Mouse (Mus musculus) 3T3-L1 (cell line): ENCODE data around the gene Fgd4.
"Not testable (repeated sequence)": the region's sequence is repeated elsewhere in the genome, so short reads cannot be mapped to it uniquely, and the experiment has no call there.

Source experiments
- DNase-seq: peaks from one replicate; pipeline ENCODE4 v3.0.0-alpha.2; 2015; ENCODE audit warnings: low read depth, low spot score

The Fgd4 gene

DNA sequence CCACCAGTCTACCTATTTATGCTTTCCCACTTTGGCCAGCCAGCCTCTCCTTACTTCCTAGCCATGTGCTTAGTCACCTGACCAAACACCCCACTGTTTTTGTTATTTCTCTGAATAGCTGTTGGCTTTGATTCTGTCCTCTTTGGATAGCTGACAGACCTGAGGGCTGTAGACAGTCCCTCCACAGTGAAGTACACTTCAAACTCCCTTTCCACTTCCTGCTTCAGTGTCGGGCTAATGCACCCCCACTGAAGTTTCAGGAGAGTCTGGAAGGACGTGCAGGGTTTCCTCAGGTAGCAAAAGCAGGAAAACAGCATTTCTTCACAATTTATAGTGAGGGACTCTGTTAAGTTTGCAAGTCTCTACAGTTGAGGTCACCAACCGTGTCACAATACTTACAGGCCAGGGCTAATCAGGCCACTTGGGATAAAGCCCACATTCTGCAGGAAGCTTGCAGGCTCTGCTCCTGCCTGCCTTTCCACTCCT, 57.4 kb downstream of the Fgd4 start:
- no peak for DNase-seq

DNA sequence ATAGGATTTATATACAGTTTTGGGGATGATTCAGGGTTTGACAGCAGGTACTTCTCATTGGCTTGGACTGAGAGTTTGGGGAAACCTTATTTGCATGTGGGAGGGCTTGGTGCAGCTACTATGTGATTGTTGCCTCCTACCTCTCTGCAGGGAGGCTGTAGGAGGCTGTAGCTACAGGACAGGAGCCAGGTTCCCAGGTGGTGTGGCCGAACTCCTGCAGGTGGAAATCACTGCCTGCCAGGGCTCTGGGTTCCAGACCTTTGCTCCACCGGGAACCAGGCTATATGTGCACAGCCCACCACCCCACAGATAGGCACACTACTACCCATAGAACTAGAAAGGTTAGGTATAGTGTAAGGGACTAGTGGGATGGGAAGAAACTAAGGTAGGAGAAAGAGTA, 61.0 kb downstream of the Fgd4 start:
- DNase-seq = not testable (repeated sequence)

DNA sequence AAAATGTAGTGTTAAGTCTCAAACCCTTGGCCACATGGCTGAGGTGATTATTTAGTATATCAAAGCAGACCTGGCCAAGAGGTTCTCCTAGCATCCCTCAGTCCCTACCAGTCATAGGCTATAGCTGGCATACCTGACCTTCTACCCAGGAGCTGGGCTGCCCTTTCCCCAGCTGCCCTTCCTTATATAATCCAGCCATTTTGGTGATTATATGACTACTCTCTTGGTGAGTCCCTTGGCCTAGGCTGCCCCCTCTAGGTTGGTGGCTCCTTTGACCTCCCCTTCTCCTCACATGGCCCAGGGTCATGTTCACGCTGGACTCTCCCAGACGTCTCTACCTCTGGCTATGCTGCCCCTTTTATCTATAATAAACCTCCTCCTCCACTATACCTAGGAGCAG, 65.1 kb downstream of the Fgd4 start:
- no peak for DNase-seq

DNA sequence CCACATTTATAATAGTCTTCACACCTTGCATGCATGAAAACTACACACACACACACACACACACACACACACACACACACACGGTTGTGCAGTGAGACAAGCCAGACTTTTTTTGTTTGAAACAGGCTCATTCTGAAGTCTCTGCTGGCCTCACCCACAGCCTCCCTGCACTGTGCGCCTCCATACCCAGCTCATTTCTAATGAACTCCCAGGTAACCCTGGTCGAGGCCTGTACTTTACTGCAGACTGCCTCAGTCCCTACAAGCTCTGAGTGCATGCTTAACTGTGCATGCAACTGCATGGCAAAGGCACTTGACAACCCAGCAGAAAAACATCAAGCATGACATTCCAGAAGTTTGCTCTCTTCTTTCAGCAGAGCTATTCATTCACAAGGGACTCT, 72.3 kb downstream of the Fgd4 start:
- DNase-seq = no peak

DNA sequence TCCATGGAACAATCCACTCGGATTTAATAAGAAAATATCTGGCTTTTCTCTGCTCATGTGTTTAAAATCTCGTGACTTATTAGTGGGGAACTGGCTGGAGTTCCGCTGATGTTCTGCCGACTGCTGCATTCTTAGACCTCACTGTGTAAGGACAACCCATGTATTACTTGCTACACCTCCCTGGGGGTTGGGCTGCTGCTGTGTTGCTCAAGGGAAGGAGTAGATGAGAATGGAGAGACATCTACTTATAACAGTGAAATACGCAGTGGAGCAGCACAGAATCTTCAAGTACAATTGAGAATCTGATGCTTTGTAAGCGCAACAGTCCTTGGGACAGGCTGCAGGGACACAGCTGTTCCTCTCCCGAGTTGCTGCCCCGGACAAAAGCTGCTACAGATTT, 73.1 kb downstream of the Fgd4 start:
- DNase-seq = no peak

DNA sequence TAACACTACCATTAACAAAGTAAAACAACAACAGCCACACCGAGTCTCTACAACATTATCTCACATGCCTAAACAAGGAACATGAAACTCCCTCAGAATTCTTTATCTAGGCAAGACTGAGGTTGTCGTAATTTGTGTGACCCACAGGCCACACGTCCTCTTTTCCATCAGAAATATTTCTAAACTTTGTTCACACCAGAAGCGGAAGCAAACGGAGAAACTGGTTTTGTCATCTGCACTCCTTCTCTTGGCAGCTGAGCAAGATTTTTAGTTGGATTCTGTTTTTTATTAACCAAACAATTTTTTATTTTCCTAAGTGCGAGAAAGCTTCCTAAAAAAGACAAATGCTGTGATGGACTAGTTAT, 73.6 kb downstream of the Fgd4 start:
- DNase-seq = no peak

DNA sequence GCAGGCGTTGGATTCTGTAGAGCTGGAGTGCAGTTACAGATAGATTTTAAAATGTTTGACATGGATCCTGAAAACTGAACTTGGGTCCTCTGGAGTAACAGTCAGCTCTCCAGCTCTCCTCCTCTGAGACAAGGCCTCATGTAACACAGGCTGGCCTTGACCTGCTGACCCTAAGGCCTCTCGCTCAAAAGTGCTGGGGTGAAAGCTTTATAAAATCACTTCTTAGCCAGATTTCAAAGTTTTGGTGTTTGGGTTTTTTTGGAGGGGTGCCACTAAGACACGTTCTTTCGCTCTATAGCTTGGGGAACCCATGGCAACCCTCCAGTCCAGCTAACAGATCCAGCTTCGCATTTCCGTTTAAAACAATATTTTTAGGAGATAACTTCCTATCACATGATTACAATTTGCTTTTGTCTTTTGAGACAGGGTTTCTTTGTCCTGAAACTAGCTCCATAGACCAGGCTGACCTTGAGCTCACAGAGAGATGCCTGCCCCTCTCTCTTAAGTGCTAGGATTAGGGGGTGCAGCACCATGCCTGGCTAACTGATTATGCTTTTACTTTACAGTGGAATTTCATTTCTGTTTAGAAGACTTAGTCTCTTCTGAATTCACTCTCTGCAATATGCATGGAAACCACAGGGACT, 74.1 kb downstream of the Fgd4 start:
- no peak for DNase-seq

DNA sequence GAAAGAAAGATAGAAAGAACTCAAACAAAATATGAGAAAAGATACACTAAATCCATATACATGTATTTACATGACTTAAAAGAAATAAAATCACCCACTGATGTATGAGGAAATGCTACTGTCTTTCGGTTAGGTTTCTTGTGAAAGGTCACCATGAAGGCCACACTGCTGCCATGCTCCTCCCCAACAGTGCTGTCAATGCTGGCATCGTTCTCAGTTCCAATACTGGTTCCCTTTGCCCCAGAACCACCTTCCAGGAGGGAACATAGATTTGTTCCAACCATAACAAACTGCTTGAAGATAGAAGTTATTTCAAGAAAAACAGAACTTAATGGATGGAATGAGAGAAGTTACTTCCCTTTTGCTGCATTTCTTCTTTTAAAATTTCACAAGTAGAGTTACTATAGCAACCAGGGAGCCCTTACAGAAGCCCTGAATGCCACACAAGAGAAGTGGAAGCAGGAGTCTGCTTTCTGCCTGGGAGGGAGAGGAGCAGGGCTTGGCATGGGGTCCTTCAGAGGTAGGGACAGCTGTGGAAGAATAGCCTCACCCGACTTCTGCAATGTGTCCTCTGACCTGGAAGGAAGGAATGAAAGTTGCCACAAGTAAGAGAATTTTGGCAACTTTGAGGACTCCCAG, 75.0 kb downstream of the Fgd4 start:
- DNase-seq = no peak

DNA sequence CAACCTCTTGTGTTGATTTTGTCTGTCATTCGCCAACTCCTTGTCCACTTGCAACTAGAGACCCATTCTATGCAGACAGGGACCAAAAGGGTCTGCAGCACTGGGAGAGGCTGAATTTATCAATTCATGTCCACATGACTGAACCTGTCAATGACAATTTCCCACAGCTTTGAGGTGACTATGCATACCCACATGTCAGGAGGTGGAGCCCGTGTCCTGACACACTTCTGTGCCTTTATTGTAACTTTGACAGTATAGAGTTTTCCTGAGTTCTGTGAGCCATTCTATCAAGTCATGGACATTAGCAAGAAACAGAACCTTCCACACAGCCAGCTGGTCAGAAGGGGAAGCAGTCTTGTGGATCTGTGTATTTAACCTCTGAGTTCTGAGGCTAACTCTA, 76.7 kb downstream of the Fgd4 start:
- DNase-seq = no peak

DNA sequence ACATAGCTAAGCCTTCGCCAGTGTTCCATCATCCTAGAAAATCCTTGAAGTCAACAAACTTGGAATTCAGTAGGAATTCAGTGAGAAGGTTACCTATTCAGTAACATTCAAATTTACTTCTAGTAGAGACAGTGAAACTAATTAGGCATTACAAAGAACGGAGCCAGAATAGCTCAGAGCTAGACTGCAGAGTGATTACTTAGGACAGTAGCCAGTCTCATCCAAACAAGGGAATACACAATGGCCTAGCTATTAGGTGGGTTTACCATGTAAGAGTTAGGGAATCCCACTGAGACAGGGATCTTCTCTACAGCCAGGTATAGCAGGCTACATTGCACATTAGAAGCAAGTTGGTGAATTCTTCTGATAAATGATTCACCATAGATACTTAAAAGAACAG, 77.5 kb downstream of the Fgd4 start:
- DNase-seq = not testable (repeated sequence)

DNA sequence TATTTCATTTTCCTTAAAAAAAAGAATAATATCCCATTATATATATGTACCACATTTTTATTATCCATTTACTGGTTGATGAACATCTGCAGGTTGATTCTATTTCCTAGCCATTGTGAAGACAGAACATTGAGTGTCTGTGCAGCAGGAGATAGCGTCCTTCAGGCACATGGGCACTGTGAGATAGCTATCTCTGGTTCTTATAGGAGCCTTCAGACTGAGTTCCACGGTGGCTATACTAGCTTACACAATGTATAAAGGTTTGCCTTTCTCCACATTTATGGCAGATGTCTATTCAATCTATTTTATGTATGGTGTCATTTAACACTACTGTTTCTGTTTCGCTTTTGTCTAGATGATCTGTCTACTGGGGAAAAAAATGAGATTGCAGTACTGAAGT, 98.9 kb downstream of the Fgd4 start:
- no peak for DNase-seq

DNA sequence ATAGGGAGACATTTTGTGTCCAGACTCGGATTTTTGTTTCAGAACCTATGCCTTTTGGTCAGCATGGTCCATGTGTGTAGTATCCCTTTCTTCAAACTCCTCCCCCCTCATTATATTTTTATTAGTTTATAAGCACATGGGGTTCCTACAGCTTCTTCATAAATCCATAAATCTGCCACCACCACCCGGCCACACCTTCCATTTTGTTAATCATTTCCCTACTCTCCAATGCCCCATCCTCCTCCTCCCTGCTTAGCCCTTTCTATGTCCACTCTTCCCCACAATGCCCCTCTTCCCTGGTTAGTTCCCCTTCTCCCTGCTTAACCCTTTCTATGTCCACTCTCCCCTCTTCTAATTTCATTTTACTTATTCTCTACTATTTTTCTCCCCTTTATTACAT, 99.4 kb downstream of the Fgd4 start:
- DNase-seq = no peak

DNA sequence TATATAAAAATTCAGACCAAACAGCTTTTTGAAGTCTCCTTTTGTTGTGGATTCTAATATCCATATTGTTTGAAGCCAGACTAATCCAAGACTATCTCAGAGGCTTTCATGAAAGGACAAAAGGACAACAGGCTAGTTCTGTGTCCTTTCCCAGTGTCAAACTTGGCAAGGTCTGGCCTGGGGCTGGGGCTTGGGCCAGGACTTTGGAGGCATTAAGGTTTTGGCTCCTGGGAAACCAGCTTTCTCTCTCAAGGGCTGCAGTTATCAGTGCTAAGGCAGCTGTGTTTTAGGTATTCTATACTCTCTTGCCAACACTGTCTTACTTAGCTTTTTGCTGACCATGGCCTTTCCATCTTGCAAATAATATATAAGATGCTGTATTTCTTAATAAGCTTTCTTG, 101.6 kb downstream of the Fgd4 start:
- no peak for DNase-seq

DNA sequence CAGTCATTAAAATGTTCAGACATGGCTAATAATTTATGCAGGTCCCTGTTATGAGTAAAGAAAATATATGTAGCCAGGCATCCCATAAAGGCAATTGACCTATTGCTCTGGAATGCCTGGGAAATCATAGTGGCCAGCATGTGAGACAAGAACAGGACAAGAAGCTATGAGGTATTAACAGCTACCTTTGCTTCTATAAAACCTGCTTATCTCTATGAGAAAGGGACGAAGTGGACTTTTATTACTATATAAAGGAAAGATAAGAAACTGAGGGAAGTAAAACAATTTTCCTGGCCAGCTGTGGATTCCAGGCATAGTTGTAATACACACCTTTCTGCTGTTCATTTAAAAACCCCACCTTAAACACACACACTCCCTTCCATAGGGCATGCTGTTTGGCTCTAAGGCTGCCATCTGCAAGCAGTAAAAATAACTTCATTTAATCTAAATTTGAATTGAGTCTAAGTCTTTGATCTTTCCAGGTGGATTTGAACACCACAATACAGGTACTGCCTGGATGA, 114.8 kb downstream of the Fgd4 start:
- DNase-seq = no peak

DNA sequence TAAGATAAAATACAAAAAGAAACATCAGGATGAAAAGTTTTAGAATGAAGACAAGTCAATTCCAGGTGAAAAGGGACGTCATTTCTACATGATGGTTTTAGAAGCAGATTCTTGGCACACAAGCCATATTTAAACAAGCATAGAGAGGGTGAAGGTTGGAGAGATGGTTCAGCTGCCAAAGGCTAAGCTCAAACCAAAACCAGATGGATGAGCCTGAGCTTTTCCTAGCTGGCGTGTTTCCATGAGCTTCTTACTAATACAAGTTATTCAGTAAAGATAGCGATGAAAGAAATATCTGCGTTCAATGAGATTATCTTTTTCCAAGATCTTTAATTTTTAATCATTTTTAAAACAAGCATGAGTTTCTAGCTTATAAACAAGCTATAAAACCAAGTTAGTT, 115.7 kb downstream of the Fgd4 start:
- DNase-seq = peak; percentile 44

DNA sequence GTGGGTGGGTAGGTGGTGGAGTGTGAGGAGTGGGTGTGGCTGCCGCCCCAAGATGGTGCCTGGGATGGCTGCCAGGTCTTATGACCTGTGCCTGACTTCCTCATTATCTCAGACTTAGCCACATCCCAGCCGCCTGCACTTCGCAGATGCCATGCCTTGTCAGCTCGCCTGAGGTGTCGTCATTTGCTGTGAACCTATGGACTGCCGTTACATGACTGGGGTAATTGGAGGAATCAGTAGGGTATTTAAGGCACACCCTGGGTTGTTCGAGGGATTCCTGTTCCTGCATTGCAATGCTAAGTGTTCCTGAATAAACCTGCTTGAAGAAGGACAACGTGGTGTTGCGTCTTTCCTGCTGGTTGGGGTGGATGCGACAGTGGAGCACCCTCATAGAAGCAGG, 126.9 kb downstream of the Fgd4 start:
- not testable (repeated sequence) for DNase-seq

DNA sequence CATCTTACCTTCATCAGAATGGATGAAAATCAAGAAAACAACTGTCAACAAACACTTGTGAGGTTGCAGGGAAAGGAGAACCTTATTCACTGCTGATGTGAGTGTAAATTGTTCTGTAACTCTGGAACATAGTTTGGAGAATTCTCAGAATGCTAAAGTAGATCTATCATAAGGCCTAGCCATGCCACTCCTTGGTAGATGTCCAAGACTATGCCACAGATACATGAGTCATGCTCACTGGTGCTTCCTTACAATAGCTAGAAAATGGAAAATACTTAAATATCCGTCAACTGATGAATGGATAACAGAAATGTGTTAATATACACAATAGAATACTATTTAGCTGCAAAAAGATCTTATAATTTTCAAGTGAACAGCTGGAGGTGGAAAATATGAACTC, 150.3 kb downstream of the Fgd4 start:
- peak; percentile 77 for DNase-seq

DNA sequence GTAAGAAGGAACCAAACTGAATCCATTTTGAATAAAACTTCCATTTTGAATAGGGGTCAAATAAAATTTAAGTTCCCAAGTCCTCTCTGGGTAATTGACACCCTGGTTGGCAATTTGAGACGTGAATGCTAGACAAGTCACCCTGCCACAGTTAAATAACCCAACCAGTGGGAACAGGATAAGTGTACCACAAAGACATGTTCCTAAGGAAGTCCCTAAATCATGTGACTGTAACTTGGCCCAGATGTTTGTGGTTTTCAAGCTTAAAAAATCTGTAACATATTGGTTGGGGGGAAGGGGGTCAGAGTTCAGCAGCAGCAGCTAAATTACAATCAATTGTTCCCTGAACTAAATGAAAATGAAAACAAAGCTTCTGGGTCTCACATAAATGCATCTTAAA, 161.9 kb downstream of the Fgd4 start:
- DNase-seq = no peak

DNA sequence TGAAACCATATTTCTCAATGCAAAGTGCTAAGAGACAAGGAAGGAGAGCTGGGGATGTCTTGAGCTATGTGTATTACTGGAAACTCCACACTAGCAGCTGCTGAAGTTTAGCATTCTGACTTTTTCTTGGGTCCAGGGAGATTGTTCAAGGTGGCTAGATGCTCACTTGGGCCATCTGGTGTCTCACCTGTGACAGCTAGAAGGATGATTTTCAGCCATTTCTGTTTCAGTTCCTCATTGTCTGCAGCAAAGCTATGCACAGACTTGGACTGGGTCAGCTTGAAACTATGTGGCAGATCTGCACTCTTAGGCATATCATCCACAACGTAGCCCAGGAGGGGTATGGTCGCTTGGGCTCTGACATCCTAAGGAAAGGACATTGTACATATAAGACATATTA, 177.9 kb downstream of the Fgd4 start:
- no peak for DNase-seq

DNA sequence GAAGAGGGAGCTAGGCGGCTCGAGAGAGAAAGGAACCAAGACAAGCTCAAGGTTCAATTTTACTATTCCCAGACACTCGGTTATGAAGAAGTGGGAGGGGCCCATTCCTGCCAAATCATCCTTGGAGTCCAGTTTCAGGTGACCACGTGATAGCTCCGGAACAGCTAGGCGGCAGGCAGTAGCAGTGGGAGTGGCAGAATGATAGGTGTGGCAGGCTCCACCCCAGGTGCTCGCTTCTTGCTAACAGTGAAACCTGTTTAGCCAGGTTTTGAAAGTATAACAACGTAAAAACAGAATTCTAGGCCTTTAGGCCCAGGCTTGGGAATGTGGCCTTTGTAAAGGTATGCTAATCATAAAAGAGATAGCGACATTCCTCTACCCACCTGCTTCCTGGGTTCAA, 233.1 kb downstream of the Fgd4 start:
- DNase-seq = not testable (repeated sequence)
